Mouse (Mus musculus) R1 (cell line): ENCODE measurements around the gene Vegfc.

Experiments used
- DNase-seq: peaks from one replicate; pipeline ENCODE4 v3.0.0-alpha.2; 2018; ENCODE audit warnings: low read depth, low spot score

Gene Vegfc

DNA sequence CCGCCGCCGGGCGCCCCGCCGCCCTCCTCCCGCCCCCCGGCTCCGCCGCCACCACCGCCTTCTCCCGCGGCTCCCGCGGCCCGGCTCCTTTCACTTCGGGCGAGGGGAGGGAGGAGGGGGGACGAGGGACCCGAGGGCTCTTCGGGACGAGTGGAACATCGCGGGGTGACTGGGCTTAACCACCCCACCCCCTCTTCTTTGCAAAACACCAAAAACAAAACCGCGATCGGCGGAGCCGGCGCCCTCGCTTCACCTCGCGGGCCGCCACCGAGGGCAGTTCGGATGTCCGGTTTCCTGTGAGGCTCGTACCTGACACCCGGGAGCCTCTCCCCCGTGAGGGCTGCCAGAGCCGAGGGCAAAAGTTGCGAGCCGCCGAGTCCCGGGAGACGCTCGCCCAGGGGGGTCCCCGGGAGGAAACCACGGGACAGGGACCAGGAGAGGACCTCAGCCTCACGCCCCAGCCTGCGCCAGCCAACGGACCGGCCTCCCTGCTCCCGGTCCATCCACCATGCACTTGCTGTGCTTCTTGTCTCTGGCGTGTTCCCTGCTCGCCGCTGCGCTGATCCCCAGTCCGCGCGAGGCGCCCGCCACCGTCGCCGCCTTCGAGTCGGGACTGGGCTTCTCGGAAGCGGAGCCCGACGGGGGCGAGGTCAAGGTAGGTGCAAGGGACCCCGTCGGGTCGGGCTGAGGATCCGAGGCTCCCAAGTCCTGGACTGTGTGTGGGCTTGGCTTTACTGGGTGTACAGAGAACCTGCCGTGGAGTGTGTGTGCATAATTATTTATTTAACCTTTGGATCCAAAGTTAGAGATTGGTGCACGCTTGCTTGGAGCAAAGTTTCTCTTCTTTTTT is at the start of gene Vegfc:
Vegfc (plus strand) TSS at position 336 of the 850 bp plus-strand sequence.
- DNase-seq, result peak; percentile 67

DNA sequence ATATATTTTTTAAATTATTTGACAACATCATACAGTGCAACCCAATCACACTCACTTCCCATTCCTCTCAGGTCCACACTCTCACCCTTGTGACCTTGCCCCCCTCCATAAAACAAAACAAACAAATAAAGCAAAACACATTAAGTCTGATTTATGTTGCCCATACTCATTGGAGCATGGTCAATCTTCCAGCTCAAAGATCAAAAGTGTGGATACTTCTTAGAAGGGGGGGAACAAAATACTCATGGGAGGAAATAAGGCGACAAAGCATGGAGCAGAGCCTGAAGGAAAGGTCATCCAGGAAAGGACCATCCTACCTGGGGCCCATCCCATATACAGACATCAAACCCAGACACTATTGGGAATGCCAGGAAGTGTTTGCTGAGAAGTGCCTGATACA is 42.8 kb upstream of the Vegfc start:
- DNase-seq, result no peak

DNA sequence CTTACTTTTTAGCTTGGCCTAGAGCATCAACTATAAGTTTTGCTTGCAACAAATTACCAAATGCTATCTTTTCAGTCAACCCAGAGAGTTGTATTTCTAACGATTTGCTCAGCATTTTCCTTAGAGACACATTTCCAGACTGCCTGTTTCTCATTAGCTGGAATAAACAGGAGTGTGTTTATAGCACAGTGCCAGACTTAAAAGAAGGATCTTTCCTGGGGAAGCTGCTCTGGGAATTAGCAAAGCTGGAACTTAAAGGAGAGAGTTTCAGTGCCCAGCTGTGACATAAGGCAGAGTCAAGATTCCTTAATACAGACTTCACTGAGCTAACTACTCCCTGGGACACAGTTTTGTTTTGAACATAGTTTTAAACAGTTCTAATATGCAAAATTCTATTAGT is 34.8 kb upstream of the Vegfc start:
- DNase-seq, result no peak

- DNase-seq, result peak; percentile 5
Observed at GRCm38 (mm10) chr8:54043468-54043867, 33.9 kb upstream of the Vegfc start.

GRCm38 (mm10) chr8:54053210-54053609 is 24.2 kb upstream of the Vegfc start:
- no peak for DNase-seq

DNA sequence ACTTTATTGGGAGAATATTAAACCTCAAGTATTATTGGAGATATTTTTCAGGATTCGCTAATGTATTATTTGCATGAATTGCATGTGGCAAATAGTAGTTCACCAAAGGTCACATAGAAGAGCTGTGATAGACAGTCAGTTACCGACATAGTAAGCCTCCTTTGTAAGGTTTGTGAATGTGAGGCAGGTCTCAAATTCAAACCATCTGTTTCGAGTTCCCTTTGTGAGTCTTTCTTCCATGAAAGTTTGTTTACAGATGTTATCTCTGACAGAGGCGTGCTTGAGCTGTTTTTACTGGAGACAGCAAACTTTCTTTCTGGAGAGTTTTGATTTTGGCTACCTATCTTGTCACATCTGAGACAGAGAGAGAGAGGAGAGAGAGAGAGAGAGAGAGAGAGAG is 11.9 kb upstream of the Vegfc start:
- DNase-seq, result no peak

- peak; percentile 96 for DNase-seq
Observed at GRCm38 (mm10) chr8:54076301-54076700, 1.1 kb upstream of the Vegfc start.

DNA sequence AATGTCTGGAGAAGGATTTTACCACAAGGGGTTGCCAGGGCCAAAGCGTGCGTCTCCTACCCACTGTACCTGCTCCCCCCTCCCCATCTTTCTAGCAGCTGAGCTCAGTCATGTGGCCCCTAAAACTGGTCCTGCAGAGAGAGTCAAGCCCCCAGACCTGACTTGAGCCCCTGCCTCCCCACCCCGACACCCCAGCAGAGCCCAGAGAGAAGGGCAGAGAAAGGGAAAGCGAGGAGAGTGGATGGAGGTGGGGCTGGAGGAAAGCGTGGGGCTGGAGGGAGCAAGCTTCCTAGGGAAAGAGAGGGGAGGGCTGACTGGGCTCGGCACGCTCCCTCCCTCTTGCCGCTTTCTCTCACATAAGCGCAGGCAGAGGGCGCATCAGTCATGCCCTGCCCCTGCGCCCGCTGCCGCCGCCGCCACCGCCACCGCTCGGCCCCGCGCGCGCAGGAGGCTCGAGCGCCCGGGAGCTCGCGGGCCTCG is 575 bp upstream of the Vegfc start:
- peak; percentile 88 for DNase-seq

- DNase-seq, result no peak
Observed at GRCm38 (mm10) chr8:54078121-54078440, 675 bp downstream of the Vegfc start.

- DNase-seq, result no peak
Observed at GRCm38 (mm10) chr8:54079001-54079400, 1.6 kb downstream of the Vegfc start.

GRCm38 (mm10) chr8:54079601-54080000 is 2.2 kb downstream of the Vegfc start:
- DNase-seq, result peak; percentile 62

DNA sequence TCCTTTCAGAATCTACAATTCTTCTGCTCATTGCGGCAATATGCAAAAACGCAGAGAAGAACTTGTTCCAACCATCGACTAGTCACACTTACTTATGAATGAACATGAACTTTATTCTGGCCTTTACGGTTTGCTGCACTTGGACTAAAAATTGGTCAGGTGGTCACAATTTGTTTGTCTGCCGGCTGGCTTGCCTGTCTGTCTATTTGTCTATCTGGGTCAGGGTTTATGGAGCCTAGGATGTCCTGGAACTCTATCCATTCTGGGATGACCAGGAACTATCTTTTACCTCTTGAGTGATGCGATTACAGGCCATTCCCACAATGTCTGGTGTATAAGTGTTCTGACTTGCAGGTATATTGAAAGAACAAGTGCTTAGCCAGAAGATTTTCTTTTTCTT is 8.5 kb downstream of the Vegfc start:
- DNase-seq, result no peak

DNA sequence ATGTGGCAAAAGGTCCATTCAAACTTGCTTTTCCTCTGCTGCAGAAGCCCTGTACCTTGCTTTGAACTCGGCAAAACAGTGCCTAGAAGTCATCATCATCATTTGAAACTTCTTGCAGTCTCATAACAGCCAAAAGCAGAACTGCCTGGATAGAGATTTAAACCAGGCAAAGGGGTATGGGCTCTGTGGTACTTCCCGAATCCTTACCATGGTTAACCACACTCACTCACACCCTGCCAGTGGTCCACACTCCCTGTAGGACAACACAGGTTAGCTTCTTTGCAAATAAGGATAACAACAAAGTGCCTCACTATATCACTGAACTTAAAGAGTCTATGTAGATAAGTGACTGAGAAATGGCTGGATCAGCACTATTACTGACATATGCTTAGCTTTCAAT is 9.7 kb downstream of the Vegfc start:
- no peak for DNase-seq

DNA sequence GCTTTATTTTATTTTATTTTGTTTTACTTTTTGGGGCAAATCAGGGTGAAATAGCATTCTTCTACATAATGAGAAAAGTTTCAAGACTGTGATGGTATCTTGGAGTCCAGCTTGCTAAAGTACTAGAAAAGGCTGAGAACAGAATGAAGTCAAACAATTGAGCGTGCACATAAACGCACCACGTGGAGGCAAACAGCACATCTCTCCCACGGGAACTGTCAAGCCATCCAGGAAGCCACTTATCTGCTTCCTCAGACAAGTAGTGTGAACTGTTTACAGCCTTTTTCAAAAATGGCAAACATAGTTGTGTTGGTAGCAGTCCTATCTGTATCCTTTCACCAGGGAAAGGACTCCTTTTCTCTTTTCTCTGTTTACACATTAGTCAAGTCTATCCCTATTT is 11.8 kb downstream of the Vegfc start:
- DNase-seq, result no peak

DNA sequence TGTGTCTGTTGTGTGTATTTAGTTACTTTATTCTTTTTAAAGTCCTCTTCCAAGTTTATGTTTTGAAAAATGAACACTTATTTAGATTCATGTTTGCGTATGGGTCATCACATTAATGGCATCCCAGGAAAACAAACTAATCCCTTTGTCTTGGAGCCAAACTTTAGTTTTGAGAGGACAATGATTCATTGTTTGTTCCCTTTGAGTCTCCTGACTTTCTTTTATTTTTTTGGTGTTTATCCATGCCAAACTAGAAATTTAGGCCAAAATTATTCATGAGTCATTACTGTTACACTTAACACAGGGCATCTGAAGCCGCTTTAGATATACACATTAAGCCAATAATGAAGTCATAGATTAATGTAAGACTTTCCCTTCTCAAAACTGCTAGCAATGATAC is 12.5 kb downstream of the Vegfc start:
- no peak for DNase-seq

- no peak for DNase-seq
Observed at GRCm38 (mm10) chr8:54100058-54100457, 22.7 kb downstream of the Vegfc start.

GRCm38 (mm10) chr8:54114581-54114980 is 37.2 kb downstream of the Vegfc start:
- DNase-seq, result no peak

GRCm38 (mm10) chr8:54120115-54120514 is 42.7 kb downstream of the Vegfc start:
- DNase-seq, result no peak

DNA sequence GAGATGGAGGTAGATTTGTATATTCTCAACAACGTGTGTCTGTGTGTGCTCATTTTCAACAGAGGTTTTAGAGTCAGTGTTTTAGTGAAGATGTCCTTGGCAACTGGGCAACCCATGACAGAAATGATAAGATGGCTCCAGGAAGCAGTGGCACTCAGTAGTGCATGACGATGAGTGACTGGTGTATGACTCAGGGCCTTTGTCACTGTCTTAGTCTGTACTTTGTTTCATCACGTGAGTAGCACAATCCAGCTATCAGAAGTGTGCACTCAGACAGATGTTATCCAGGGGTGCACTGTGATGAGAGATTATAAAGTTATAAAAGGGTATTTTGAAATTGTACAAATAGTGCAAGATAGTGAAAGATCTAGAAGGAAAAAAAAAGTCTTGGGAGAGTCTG is 44.5 kb downstream of the Vegfc start:
- DNase-seq, result no peak

GRCm38 (mm10) chr8:54122345-54122744 is 44.9 kb downstream of the Vegfc start:
- no peak for DNase-seq

DNA sequence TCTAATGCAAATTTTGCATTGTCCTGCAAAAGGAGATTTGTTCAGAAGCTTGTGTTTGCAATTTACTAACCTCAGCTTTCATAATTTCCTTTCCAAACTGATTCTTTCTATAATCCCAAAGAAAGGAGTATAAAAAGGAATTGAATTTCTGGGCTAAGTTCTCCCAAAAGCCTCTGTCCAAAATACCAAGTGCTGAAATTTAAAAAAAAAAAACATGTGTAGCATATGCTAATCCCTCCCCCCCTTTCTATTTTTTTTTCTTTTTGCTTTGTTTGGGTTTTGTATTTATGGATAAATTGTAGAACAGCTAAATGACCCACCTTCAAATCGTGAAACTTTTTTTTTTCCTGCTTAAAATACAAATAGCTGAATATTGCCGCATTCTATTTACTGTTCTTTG is 53.2 kb downstream of the Vegfc start:
- no peak for DNase-seq

- DNase-seq, result peak; percentile 57
Observed at GRCm38 (mm10) chr8:54153240-54153639, 75.8 kb downstream of the Vegfc start.

DNA sequence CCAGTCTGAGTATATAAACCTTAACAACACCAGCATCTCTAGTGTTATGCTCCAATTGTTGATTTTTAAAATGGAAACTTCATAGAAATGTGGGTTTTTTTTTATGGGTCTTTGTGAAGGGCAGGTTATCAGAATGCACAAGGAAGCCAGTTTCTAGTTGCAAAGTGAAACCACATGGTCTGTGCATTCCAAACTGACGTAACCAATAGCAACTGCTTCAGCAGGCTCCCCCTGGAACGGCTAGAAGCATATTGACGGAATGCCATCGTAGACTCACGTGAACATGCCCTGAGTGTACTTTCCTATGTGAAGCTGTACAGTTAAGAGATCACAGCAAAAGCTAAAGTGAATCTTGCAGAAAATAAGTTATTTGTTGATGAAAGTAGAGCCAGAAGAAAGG is 86.1 kb downstream of the Vegfc start:
- DNase-seq, result peak; percentile 33

DNA sequence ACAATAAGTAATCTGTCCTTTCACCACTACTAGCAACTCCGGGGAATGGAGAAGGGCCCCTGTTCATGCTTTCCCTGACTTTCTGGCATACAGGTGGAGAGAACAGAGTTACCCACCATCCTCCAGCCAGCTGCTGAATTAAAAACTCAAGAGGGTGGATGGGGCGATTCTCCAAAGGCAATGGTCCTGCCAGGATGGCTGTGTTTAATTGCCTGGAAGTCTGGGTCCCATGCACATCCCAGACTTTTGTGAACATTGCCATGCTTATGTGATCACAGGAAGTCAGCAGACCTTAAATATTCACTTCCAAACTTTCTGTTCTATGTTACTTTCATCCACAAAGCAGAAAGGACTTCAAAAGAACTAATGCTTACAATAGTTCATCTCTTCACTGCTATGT is 107.9 kb downstream of the Vegfc start:
- DNase-seq, result no peak
